Mouse (Mus musculus): ENCODE results near the gene Npdc1. TPM values are rescaled to one million over a fixed set of nuclear protein-coding genes. Genes with fewer than 3 reads are reported as not detected.
"Not testable (repeated sequence)": the region's sequence is repeated elsewhere in the genome, so short reads cannot be mapped to it uniquely, and the experiment has no call there.

Gene Npdc1
- polyA plus RNA-seq, 1 experiment from 2014 or later, result 7.0 TPM

DNA sequence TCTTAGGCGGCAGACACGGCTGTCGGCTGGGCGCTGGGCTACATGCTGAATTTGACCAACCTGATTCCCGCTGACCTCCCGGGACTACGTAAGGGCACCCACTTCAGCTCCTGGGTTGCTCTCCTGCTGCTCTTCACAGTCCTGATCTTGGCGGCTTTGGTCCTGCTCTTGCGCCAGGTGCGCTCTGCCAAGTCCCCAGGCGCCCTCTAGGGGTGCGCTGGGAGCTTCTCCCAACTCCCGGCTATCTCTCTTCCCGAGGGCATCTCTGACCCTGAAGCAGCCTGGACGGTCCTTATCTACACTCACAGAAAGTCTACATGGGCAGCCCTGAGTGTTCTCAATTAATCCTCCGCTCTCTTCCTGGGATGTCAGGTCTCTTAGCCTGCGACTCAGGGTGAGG lies 1.6 kb downstream of the Npdc1 start:
- no peak for DNase-seq (ENCODE audit: low spot score)
- Histone ChIP-seq H3K4me3 (ENCODE audit: low read depth, low read length) (no peak overlapping the region), H3K4me2 (peak overlapping the region; percentile 25; the same call in 1 of the 2 replicates), H3K4me1 (replicated peaks; ENCODE audit: control insufficient read depth, insufficient read depth, low read length) (peaks cover 2% of the 10 kb centered on the region), H3K36me3 (ENCODE audit: control insufficient read depth, insufficient read depth, low read length) (no peaks in the 10 kb centered on the region), H3K27me3 (replicated peaks; ENCODE audit: control insufficient read depth, insufficient read depth, low read length) (peaks cover 90% of the 10 kb centered on the region), H3K27ac (ENCODE audit: low read depth, low read length) (no peak overlapping the region), H3K9ac (ENCODE audit: low read depth, low read length) (no peak overlapping the region), H3K9me3 (ENCODE audit: control insufficient read depth, low read length) (no peaks in the 10 kb centered on the region)
- WGBS, result 4% methylated on average over 17 of the region's 17 CpGs
- ATAC-seq (replicated peaks; ENCODE audit: low FRiP score), result 0 out of 2 replicates have a peak, but pooled peaks have one; percentile 29

DNA sequence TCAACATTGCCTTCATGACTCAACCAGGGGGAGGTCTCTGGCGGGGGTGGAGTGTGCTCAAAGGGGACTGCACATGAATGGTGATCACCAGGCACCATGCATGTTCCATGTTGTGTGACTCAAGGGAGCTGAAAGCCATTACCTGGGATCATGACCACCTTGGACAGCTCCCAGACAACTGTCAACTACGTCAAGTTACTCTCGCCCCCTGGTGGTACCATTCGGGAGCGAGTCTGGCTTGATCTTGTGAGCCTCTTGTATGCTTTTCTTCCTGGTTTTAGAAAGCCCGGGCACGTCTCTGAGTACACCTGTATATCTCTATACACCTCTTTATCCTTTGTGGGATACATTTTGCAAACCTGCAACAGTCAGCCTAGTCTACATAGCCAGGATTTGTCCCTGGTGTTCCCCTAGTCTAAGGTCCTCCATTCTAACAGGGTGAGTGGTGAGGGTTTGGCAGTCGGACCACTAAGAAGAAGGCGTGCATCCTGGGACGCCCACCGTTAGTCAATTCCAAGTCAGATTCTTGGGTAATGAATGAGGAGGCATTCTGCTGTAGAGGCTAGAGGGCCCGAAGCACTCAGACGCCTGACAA lies 3.3 kb downstream of the Npdc1 start:
- peak overlapping the region; percentile 66 for H3K4me2 ChIP-seq
- H3K27ac ChIP-seq (ENCODE audit: low read depth, low read length), result no peak overlapping the region
- 3% methylated on average over 13 of the region's 13 CpGs for WGBS
- H3K27me3 ChIP-seq (replicated peaks; ENCODE audit: control insufficient read depth, insufficient read depth, low read length), result peaks cover 78% of the 10 kb centered on the region
- H3K4me3 ChIP-seq (ENCODE audit: low read depth, low read length), result peak overlapping the region; percentile 53
- H3K9me3 ChIP-seq (ENCODE audit: control insufficient read depth, low read length), result no peaks in the 10 kb centered on the region
- no peaks in the 10 kb centered on the region for H3K4me1 ChIP-seq (replicated peaks; ENCODE audit: control insufficient read depth, insufficient read depth, low read length)
- H3K9ac ChIP-seq (ENCODE audit: low read depth, low read length), result no peak overlapping the region
- H3K36me3 ChIP-seq (ENCODE audit: control insufficient read depth, insufficient read depth, low read length), result no peaks in the 10 kb centered on the region
- no peak; the same call in 1 of the 2 replicates for ATAC-seq (replicated peaks; ENCODE audit: low FRiP score)
- DNase-seq (ENCODE audit: low spot score), result peak; percentile 80

DNA sequence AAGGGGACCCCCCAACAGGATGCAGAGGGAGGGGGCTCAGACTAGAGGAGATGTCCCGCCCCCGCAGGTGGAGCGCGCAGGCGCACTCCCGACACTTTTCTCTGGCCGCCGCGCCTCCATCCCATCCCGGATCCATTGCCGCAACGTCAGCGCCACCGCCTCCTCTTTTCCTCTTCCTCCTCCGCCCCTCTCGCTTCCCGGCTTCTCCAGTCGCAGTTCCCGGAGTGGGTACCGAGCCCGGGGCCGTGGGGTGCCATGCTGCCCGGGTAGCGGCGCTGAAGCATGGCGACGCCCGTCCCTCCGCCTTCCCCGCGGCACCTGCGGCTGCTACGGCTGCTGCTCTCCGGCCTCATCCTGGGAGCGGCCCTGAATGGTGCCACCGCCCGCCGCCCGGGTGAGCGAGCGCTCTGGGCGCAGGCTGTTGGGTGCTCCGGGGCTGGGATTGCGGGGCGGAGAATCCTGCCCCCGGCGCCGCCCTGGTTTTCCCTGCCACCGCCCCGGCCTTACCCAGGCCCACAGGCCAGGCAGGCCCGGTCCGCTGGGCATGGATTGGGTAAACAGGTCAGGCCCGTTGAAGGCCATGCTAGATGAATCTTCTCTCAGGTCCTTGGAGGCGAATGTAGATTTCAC lies 3.9 kb downstream of the Npdc1 start:
- Histone ChIP-seq H3K36me3 (ENCODE audit: control insufficient read depth, insufficient read depth, low read length) (no peaks in the 10 kb centered on the region), H3K4me3 (ENCODE audit: low read depth, low read length) (peak overlapping the region; percentile 53), H3K4me2 (peak overlapping the region; percentile 66), H3K27ac (ENCODE audit: low read depth, low read length) (no peak overlapping the region), H3K9me3 (ENCODE audit: control insufficient read depth, low read length) (no peaks in the 10 kb centered on the region), H3K27me3 (replicated peaks; ENCODE audit: control insufficient read depth, insufficient read depth, low read length) (peaks cover 72% of the 10 kb centered on the region), H3K4me1 (replicated peaks; ENCODE audit: control insufficient read depth, insufficient read depth, low read length) (no peaks in the 10 kb centered on the region), H3K9ac (ENCODE audit: low read depth, low read length) (peak overlapping the region; percentile 26; the same call in 1 of the 2 replicates)
- 2% methylated on average over 54 of the region's 54 CpGs for WGBS
- DNase-seq (ENCODE audit: low spot score) (no peak), ATAC-seq (replicated peaks; ENCODE audit: low FRiP score) (no peak)

DNA sequence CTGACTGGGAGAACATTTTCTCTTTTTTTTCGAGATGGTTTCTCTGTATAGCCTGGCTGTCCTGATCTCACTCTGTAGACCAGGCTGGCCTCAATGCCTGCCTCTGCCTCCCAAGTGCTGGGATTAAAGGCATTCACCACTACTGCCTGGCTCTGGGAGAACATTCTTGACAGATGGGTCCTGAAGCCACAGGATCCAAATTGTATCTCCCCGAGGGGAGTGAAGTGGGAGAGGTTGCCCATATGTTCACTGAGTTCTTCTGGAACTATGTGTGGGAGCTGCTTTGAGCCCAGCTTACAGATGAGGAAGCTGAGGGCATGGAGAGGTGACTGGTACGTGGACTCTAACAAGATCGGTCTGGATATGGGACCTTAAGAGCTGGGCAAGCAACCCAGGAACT lies 4.8 kb downstream of the Npdc1 start:
- peaks cover 64% of the 10 kb centered on the region for H3K27me3 ChIP-seq (replicated peaks; ENCODE audit: control insufficient read depth, insufficient read depth, low read length)
- H3K4me2 ChIP-seq, result no peak overlapping the region
- no peak for DNase-seq (ENCODE audit: low spot score)
- no peak overlapping the region for H3K9ac ChIP-seq (ENCODE audit: low read depth, low read length)
- no peak overlapping the region for H3K27ac ChIP-seq (ENCODE audit: low read depth, low read length)
- no peaks in the 10 kb centered on the region for H3K9me3 ChIP-seq (ENCODE audit: control insufficient read depth, low read length)
- no peak for ATAC-seq (replicated peaks; ENCODE audit: low FRiP score)
- H3K36me3 ChIP-seq (ENCODE audit: control insufficient read depth, insufficient read depth, low read length), result no peaks in the 10 kb centered on the region
- 81% methylated on average over 4 of the region's 4 CpGs for WGBS
- H3K4me3 ChIP-seq (ENCODE audit: low read depth, low read length), result no peak overlapping the region
- H3K4me1 ChIP-seq (replicated peaks; ENCODE audit: control insufficient read depth, insufficient read depth, low read length), result no peaks in the 10 kb centered on the region

DNA sequence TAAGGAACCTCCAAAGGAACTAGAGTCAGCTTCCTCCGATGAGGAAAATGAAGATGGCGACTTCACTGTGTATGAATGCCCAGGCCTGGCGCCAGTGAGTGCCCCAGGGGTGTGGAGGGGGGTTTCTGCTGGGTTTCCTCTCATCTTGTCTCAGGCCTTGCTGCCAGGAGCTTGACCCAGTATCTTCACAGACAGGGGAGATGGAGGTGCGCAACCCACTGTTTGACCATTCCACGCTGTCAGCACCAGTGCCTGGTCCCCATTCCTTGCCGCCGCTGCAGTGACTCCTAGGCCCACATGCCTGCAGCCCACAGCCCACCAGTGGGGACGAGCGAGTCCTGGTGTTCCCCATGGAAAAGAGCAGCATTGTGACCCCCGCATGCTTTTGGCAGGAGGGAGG lies 9.8 kb downstream of the Npdc1 start:
- WGBS, result 70% methylated on average over 10 of the region's 10 CpGs
- H3K4me3 ChIP-seq (ENCODE audit: low read depth, low read length), result no peak overlapping the region
- peaks cover 27% of the 10 kb centered on the region for H3K27me3 ChIP-seq (replicated peaks; ENCODE audit: control insufficient read depth, insufficient read depth, low read length)

DNA sequence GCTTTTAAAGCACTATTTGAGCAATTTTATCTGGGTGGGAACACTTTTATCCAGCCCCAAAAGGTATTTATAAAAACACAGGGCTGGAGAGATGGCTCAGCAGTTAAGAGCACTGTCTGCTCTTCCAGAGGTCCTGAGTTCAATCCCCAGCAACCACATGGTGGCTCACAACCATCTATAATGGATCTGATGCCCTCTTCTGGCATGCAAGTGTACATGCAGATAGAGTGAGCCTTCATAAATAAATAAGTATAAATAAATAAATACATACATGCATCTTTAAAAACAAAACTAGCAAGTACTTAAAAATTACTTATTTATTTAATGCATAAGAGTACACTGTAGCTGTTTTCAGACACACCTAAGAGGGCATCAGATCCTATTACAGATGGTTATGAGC lies 14.3 kb downstream of the Npdc1 start:
- not testable (repeated sequence) for H3K4me1 ChIP-seq (replicated peaks; ENCODE audit: control insufficient read depth, insufficient read depth, low read length); H3K4me3 ChIP-seq (ENCODE audit: low read depth, low read length); H3K9me3 ChIP-seq (ENCODE audit: control insufficient read depth, low read length); H3K36me3 ChIP-seq (ENCODE audit: control insufficient read depth, insufficient read depth, low read length); H3K4me2 ChIP-seq; H3K9ac ChIP-seq (ENCODE audit: low read depth, low read length); ATAC-seq (replicated peaks; ENCODE audit: low FRiP score); H3K27me3 ChIP-seq (replicated peaks; ENCODE audit: control insufficient read depth, insufficient read depth, low read length); H3K27ac ChIP-seq (ENCODE audit: low read depth, low read length); DNase-seq (ENCODE audit: low spot score)

More for the DNA sequence above, 9.8 kb downstream of the Npdc1 start:
- Histone ChIP-seq H3K4me2 (no peak overlapping the region), H3K4me1 (replicated peaks; ENCODE audit: control insufficient read depth, insufficient read depth, low read length) (no peaks in the 10 kb centered on the region), H3K9me3 (ENCODE audit: control insufficient read depth, low read length) (no peaks in the 10 kb centered on the region), H3K9ac (ENCODE audit: low read depth, low read length) (no peak overlapping the region), H3K36me3 (ENCODE audit: control insufficient read depth, insufficient read depth, low read length) (no peaks in the 10 kb centered on the region), H3K27ac (ENCODE audit: low read depth, low read length) (no peak overlapping the region)
- ATAC-seq (replicated peaks; ENCODE audit: low FRiP score) (no peak), DNase-seq (ENCODE audit: low spot score) (no peak)

DNA sequence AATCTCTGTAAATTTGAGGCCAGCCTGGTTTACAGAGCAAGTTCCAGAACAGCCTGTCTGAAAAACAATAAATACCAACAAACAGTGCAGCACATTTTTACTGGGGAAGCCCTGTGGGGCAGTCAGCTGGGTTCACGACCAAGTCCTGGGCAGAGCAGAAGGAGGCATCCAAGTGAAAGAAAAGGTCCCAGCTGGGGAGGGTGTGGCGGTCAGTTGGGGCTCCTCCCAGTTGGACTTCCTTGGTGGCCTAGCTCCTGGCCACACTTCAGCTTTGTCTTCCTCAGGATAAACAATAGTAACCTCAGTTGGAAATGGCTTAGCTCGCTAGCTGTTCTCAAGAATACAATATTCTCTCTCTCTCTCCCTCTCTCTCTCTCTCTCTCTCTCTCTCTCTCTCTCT lies 18.3 kb downstream of the Npdc1 start:
- Histone ChIP-seq H3K4me1 (replicated peaks; ENCODE audit: control insufficient read depth, insufficient read depth, low read length) (peaks cover under 1% of the 10 kb centered on the region; the same call in 1 of the 2 replicates), H3K36me3 (ENCODE audit: control insufficient read depth, insufficient read depth, low read length) (no peaks in the 10 kb centered on the region), H3K4me2 (no peak overlapping the region), H3K9me3 (ENCODE audit: control insufficient read depth, low read length) (no peaks in the 10 kb centered on the region), H3K9ac (ENCODE audit: low read depth, low read length) (no peak overlapping the region), H3K4me3 (ENCODE audit: low read depth, low read length) (no peak overlapping the region), H3K27me3 (replicated peaks; ENCODE audit: control insufficient read depth, insufficient read depth, low read length) (no peaks in the 10 kb centered on the region), H3K27ac (ENCODE audit: low read depth, low read length) (no peak overlapping the region)
- ATAC-seq (replicated peaks; ENCODE audit: low FRiP score) (no peak), DNase-seq (ENCODE audit: low spot score) (no peak)
- 48% methylated on average over 3 of the region's 3 CpGs for WGBS

DNA sequence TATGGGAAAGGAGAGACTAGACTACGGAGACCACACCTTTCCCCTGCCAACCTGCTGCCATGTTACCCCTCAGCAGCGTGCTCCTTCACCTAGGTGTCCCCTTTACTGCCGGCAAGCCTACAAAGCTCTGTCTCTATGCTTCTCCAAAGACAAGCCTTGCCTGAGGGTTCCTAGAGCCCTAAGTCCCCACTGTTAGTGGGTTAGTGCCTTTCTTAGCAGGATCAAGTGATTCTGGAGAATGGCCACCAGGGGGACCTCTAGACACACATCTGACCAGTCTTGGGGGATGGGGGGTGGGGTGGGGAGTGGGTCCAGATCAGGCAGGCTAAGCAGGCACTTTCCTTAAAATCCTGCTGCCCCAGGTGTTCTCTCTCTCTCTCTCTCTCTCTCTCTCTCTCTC lies 22.7 kb downstream of the Npdc1 start:
- Histone ChIP-seq H3K36me3 (ENCODE audit: control insufficient read depth, insufficient read depth, low read length) (no peaks in the 10 kb centered on the region), H3K4me3 (ENCODE audit: low read depth, low read length) (no peak overlapping the region), H3K4me2 (no peak overlapping the region), H3K4me1 (replicated peaks; ENCODE audit: control insufficient read depth, insufficient read depth, low read length) (peaks cover 5% of the 10 kb centered on the region), H3K27me3 (replicated peaks; ENCODE audit: control insufficient read depth, insufficient read depth, low read length) (peaks cover 28% of the 10 kb centered on the region), H3K27ac (ENCODE audit: low read depth, low read length) (no peak overlapping the region), H3K9me3 (ENCODE audit: control insufficient read depth, low read length) (no peaks in the 10 kb centered on the region), H3K9ac (ENCODE audit: low read depth, low read length) (no peak overlapping the region)
- ATAC-seq (replicated peaks; ENCODE audit: low FRiP score) (no peak), DNase-seq (ENCODE audit: low spot score) (no peak)
- WGBS, result 19% methylated on average over 3 of the region's 3 CpGs
